Mouse (Mus musculus) MEL (cell line): ENCODE measurements around the gene E2f1. TPM values are rescaled to one million over a fixed set of nuclear protein-coding genes. Genes with fewer than 3 reads are reported as not detected.
A peak's percentile ranks its signal among the peaks of the same experiment; 100 is the strongest.

ENCODE experiments used
- DNase-seq: peaks from one replicate; pipeline ENCODE4 v3.0.0; 2011; ENCODE audit warnings: low read depth, low spot score
- H3K27ac ChIP-seq: 2 replicates; pipeline ENCODE4 v1.5.1; 2012; ENCODE audit warnings: low read depth, mild to moderate bottlenecking, control low read depth, low read length, moderate library complexity; ENCODE audit not compliant: control insufficient read depth
- H3K27me3 ChIP-seq, 2 experiments: fragments of 150-350 bp in 1 of 2; sonication (generic) in 1 of 2; 2 replicates each; pipeline ENCODE4 v1.6.1; 2012; ENCODE audit warnings: low read length in 2 of 2, mild to moderate bottlenecking in 2 of 2, improper control_type of control experiment in 1 of 2, moderate library complexity in 1 of 2; ENCODE audit not compliant: insufficient read depth in 2 of 2, control insufficient read depth in 1 of 2
- H3K36me3 ChIP-seq, 2 experiments: 2 replicates each; pipeline ENCODE4 v1.6.1; 2012 to 2014; ENCODE audit warnings: low read length in 2 of 2, improper control_type of control experiment in 1 of 2, inconsistent platforms in 1 of 2, mild to moderate bottlenecking in 1 of 2; ENCODE audit not compliant: insufficient read depth in 2 of 2, control insufficient read depth in 1 of 2
- H3K4me1 ChIP-seq, 2 experiments: fragments of 150-350 bp in 1 of 2; sonication (generic) in 1 of 2; 2 replicates each; pipeline ENCODE4 v1.6.1; 2012; ENCODE audit warnings: low read length in 2 of 2, improper control_type of control experiment in 1 of 2, mild to moderate bottlenecking in 1 of 2; ENCODE audit not compliant: insufficient read depth in 2 of 2, control insufficient read depth in 1 of 2
- H3K4me3 ChIP-seq, 2 experiments: fragments of 150-350 bp in 1 of 2; sonication (generic) in 1 of 2; 2 replicates each; pipeline ENCODE4 v1.5.1; 2012; ENCODE audit warnings: low read depth in 2 of 2, low read length in 2 of 2, mild to moderate bottlenecking in 2 of 2, moderate library complexity in 2 of 2, control low read depth in 1 of 2, improper control_type of control experiment in 1 of 2; ENCODE audit not compliant: control insufficient read depth in 1 of 2, insufficient read depth in 1 of 2
- H3K79me2 ChIP-seq: 2 replicates; pipeline ENCODE4 v1.6.1; 2012; ENCODE audit warnings: mild to moderate bottlenecking, low read length, moderate library complexity; ENCODE audit not compliant: control insufficient read depth, poor library complexity, insufficient read depth
- H3K9ac ChIP-seq: 2 replicates; pipeline ENCODE4 v1.6.1; 2012; ENCODE audit warnings: low read depth, mild to moderate bottlenecking, control low read depth, low read length, moderate library complexity; ENCODE audit not compliant: control insufficient read depth, poor library complexity, severe bottlenecking
- H3K9me3 ChIP-seq: fragments of 150-350 bp; sonication (generic); replicated peaks from 2 replicates; pipeline ENCODE4 v1.6.1; 2012; ENCODE audit warnings: mild to moderate bottlenecking, low read length, improper control_type of control experiment, moderate library complexity; ENCODE audit not compliant: insufficient read depth
- BHLHE40 ChIP-seq: IDR thresholded peaks from 2 replicates; pipeline ENCODE4 v1.6.1; 2012; ENCODE audit warnings: low read depth, mild to moderate bottlenecking, inconsistent platforms, low read length, improper control_type of control experiment, borderline replicate concordance
- CHD2 ChIP-seq: IDR thresholded peaks from 2 replicates; pipeline ENCODE4 v1.6.1; 2011; ENCODE audit warnings: low read length, improper control_type of control experiment
- ELF1 ChIP-seq: IDR thresholded peaks from 2 replicates; pipeline ENCODE4 v1.6.1; 2014; ENCODE audit warnings: low read depth, mild to moderate bottlenecking, inconsistent platforms, low read length, improper control_type of control experiment, moderate library complexity
- EP300 ChIP-seq, 2 experiments: IDR thresholded peaks; 2 replicates each; pipeline ENCODE4 v1.6.1; 2011; ENCODE audit warnings: improper control_type of control experiment in 2 of 2, low read length in 2 of 2, low read depth in 1 of 2, mild to moderate bottlenecking in 1 of 2
- ETS1 ChIP-seq: IDR thresholded peaks from 2 replicates; pipeline ENCODE4 v1.6.1; 2012; ENCODE audit warnings: low read depth, mild to moderate bottlenecking, inconsistent platforms, low read length, improper control_type of control experiment, moderate library complexity
- GABPA ChIP-seq: IDR thresholded peaks from 2 replicates; pipeline ENCODE4 v1.6.1; 2012; ENCODE audit warnings: low read depth, mild to moderate bottlenecking, inconsistent platforms, low read length, improper control_type of control experiment, moderate library complexity
- GATA1 ChIP-seq: IDR thresholded peaks from 2 replicates; pipeline ENCODE4 v1.6.1; 2011; ENCODE audit warnings: low read depth, low read length, improper control_type of control experiment
- HCFC1 ChIP-seq: IDR thresholded peaks from 2 replicates; pipeline ENCODE4 v1.6.1; 2012; ENCODE audit warnings: low read depth, mild to moderate bottlenecking, inconsistent platforms, low read length, improper control_type of control experiment, moderate library complexity
- JUND ChIP-seq: IDR thresholded peaks from 2 replicates; pipeline ENCODE4 v1.6.1; 2011; ENCODE audit warnings: low read depth, mild to moderate bottlenecking, improper control_type of control experiment, low read length
- KAT2A ChIP-seq: conservative IDR thresholded peaks from 2 replicates; pipeline ENCODE4 v1.6.1; 2012; ENCODE audit warnings: low read depth, low read length, improper control_type of control experiment, inconsistent platforms
- MAFK ChIP-seq: IDR thresholded peaks from 2 replicates; pipeline ENCODE4 v1.6.1; 2011; ENCODE audit warnings: low read depth, mild to moderate bottlenecking, low read length, improper control_type of control experiment, borderline replicate concordance
- MAX ChIP-seq: IDR thresholded peaks from 2 replicates; pipeline ENCODE4 v1.6.1; 2011; ENCODE audit warnings: low read length, improper control_type of control experiment
- MEF2A ChIP-seq: IDR thresholded peaks from 2 replicates; pipeline ENCODE4 v1.6.1; 2014; ENCODE audit warnings: low read depth, mild to moderate bottlenecking, inconsistent platforms, low read length, improper control_type of control experiment; ENCODE audit not compliant: poor library complexity, insufficient replicate concordance, severe bottlenecking; ENCODE audit errors: extremely low read depth
- MXI1 ChIP-seq: IDR thresholded peaks from 2 replicates; pipeline ENCODE4 v1.6.1; 2011; ENCODE audit warnings: mild to moderate bottlenecking, low read depth, low read length, improper control_type of control experiment
- MYB ChIP-seq: IDR thresholded peaks from 2 replicates; pipeline ENCODE4 v1.6.1; 2011; ENCODE audit warnings: mild to moderate bottlenecking, low read depth, low read length, improper control_type of control experiment
- MYC ChIP-seq: IDR thresholded peaks from 2 replicates; pipeline ENCODE4 v1.6.1; 2011; ENCODE audit warnings: low read depth, mild to moderate bottlenecking, low read length, improper control_type of control experiment, moderate library complexity
- NRF1 ChIP-seq: IDR thresholded peaks from 2 replicates; pipeline ENCODE4 v1.6.1; 2014; ENCODE audit warnings: low read depth, mild to moderate bottlenecking, inconsistent platforms, low read length, improper control_type of control experiment, moderate library complexity; ENCODE audit not compliant: poor library complexity, insufficient read depth, severe bottlenecking
- POLR2A ChIP-seq, 2 experiments: IDR thresholded peaks; 2 replicates each; pipeline ENCODE4 v1.6.1; 2011 to 2012; ENCODE audit warnings: low read length in 2 of 2, mild to moderate bottlenecking in 2 of 2, control low read depth in 1 of 2, improper control_type of control experiment in 1 of 2, low read depth in 1 of 2, moderate library complexity in 1 of 2; ENCODE audit not compliant: control insufficient read depth in 1 of 2, insufficient read depth in 1 of 2, poor library complexity in 1 of 2
- POLR2AphosphoS2 ChIP-seq: IDR thresholded peaks from 2 replicates; pipeline ENCODE4 v1.6.1; 2011; ENCODE audit warnings: low read length, improper control_type of control experiment
- SIN3A ChIP-seq: IDR thresholded peaks from 2 replicates; pipeline ENCODE4 v1.6.1; 2012; ENCODE audit warnings: low read length, improper control_type of control experiment, inconsistent platforms
- SMC3 ChIP-seq: IDR thresholded peaks from 2 replicates; pipeline ENCODE4 v1.6.1; 2011; ENCODE audit warnings: low read depth, low read length, improper control_type of control experiment
- TAL1 ChIP-seq: IDR thresholded peaks from 2 replicates; pipeline ENCODE4 v1.6.1; 2012; ENCODE audit warnings: mild to moderate bottlenecking, inconsistent platforms, low read length, moderate library complexity, mixed read lengths
- TBP ChIP-seq: IDR thresholded peaks from 2 replicates; pipeline ENCODE4 v1.8.0; 2011; ENCODE audit warnings: low read depth, low read length, improper control_type of control experiment
- TCF12 ChIP-seq: IDR thresholded peaks from 2 replicates; pipeline ENCODE4 v1.6.1; 2014; ENCODE audit warnings: low read depth, mild to moderate bottlenecking, inconsistent platforms, low read length, improper control_type of control experiment, moderate library complexity
- UBTF ChIP-seq: IDR thresholded peaks from 2 replicates; pipeline ENCODE4 v1.6.1; 2012; ENCODE audit warnings: low read depth, mild to moderate bottlenecking, inconsistent platforms, low read length, improper control_type of control experiment, moderate library complexity, borderline replicate concordance; ENCODE audit not compliant: insufficient read depth
- USF1 ChIP-seq: IDR thresholded peaks from 2 replicates; pipeline ENCODE4 v1.6.1; 2014; ENCODE audit warnings: low read depth, mild to moderate bottlenecking, inconsistent platforms, low read length, improper control_type of control experiment, moderate library complexity
- USF2 ChIP-seq, 2 experiments: IDR thresholded peaks; 2 replicates each; pipeline ENCODE4 v1.6.1; 2011 to 2012; ENCODE audit warnings: improper control_type of control experiment in 2 of 2, low read length in 2 of 2, borderline replicate concordance in 1 of 2, inconsistent platforms in 1 of 2, low read depth in 1 of 2, mild to moderate bottlenecking in 1 of 2; ENCODE audit not compliant: insufficient read depth in 1 of 2
- ZC3H11A ChIP-seq: IDR thresholded peaks from 2 replicates; pipeline ENCODE4 v1.6.1; 2012; ENCODE audit warnings: low read depth, mild to moderate bottlenecking, inconsistent platforms, low read length, improper control_type of control experiment
- ZKSCAN1 ChIP-seq: IDR thresholded peaks from 2 replicates; pipeline ENCODE4 v1.6.1; 2012; ENCODE audit warnings: low read depth, mild to moderate bottlenecking, inconsistent platforms, low read length, improper control_type of control experiment, moderate library complexity
- ZMIZ1 ChIP-seq: IDR thresholded peaks from 2 replicates; pipeline ENCODE4 v1.6.1; 2012; ENCODE audit warnings: low read depth, mild to moderate bottlenecking, inconsistent platforms, low read length, improper control_type of control experiment, moderate library complexity
- polyA plus RNA-seq, 2 experiments: library from polyadenylated mRNA; stranded (reverse) in 1 of 2; unstranded in 1 of 2; fragments of >175 nt in 1 of 2; fragments of >200 nt in 1 of 2; gene quantifications; 2 replicates each; pipeline versions ENCODE4 v1.2.1 to v1.2.4; 2012; ENCODE audit warnings: low replicate concordance in 2 of 2, low read depth in 1 of 2; ENCODE audit not compliant: insufficient read length in 2 of 2, insufficient read depth in 1 of 2, missing spikeins in 1 of 2
- total RNA-seq: library from RNA; depleted of rRNA; stranded (reverse); fragments of 300-350 nt; gene quantifications from 2 replicates; pipeline ENCODE4 v1.2.3, GENCODE M21; 2012

E2f1 gene
- total and polyA plus RNA-seq, 3 experiments, result 17.4 to 41.6 TPM; not detected in 1

GRCm38 (mm10) chr2:154532888-154533287 is 36.8 kb downstream of the E2f1 start (continued):
- no peak; the same call in 1 of the 2 replicates for TF ChIP-seq KAT2A

DNA sequence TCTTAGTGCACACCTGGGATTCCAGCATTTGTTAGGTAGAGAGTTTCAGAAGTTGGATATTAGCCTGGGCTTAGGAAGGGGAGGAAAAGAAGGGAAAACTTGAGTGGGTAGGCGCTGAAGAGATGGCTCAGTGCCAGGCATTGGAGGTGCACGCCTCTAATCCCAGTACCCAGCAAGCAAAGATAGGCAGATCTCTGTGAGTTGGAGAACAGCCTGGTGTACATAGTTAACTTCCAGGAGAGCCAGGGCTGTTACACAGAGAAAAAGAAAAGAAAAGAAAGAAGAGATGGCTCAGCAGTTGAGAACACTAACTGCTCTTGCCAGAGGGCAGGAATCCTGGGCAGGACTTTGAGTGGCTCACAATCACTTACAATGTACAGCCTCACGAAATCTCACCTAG is 43.2 kb downstream of the E2f1 start:
- Histone ChIP-seq H3K9ac (no peak overlapping the region), H3K4me1 (peaks cover 4 to 12% of the 10 kb centered on the region in 2 experiments), H3K36me3 (peaks cover 10 to 15% of the 10 kb centered on the region in 2 experiments), H3K27ac (no peak overlapping the region), H3K27me3 (no peaks in the 10 kb centered on the region), H3K4me3 (no peak overlapping the region), H3K9me3 (no peaks in the 10 kb centered on the region), H3K79me2 (no peaks in the 10 kb centered on the region)
- no peak for DNase-seq
- TF ChIP-seq GATA1, result no peak
- TF ChIP-seq TAL1, result no peak

DNA sequence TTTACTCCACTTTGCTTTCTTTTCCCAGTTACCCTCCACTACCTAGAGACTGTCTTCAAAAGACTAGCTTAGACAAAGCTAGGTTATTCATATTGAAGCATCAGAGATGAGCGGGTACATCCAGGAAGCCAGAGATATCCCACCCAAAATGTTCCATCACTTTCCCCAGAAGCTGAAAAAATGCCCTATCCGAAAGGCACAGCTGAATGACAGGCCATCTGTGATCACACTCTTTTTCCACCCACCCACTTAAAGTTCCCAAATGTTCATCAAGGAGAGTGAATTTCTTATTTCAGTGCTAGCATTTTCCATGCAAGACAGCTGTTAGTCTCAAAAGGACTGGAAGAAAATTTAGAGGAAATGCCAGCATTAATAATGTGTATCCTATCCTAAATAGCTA is 44.4 kb downstream of the E2f1 start:
- Histone ChIP-seq H3K36me3 (peaks cover 2 to 19% of the 10 kb centered on the region in 2 experiments), H3K27me3 (no peaks in the 10 kb centered on the region)

DNA sequence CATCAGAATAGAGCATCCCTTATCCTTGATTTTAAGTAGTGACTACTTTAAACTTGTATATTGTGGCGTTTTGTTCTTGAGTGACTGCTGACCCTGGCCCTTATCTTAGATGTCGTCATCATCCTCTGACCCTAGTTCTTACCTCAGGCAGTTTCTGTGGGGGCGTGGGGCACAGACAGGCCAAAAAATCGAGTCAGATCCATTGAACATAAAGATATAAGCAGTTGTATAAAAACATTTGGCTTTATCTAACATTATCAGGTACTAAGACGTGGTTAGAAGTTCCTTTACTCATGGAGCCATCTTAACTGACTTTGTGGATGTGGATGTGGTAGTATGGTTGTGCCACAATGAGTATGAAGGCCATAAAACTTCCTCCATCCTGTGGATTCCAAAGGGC is 47.4 kb downstream of the E2f1 start:
- Histone ChIP-seq H3K4me3 (no peak overlapping the region), H3K36me3 (peaks cover 2 to 19% of the 10 kb centered on the region in 2 experiments), H3K4me1 (peaks cover 4 to 14% of the 10 kb centered on the region in 2 experiments), H3K27ac (peak overlapping the region; percentile 56), H3K9me3 (no peaks in the 10 kb centered on the region), H3K79me2 (no peaks in the 10 kb centered on the region), H3K9ac (no peak overlapping the region), H3K27me3 (no peaks in the 10 kb centered on the region)
- peak; percentile 35 for DNase-seq
- TF ChIP-seq JUND, result no peak
- 0 out of 2 replicates have a peak, but pooled peaks have one; percentile 13 for TF ChIP-seq MYB
- TF ChIP-seq TAL1, result peak; percentile 41
- no peak for TF ChIP-seq USF2 (IDR thresholded peaks at IDR 0.05; ENCODE audit: borderline replicate concordance in 1 of 2, insufficient read depth in 1 of 2, low read depth in 1 of 2, low read length in 2 of 2)
- no peak for TF ChIP-seq MEF2A
- no peak for TF ChIP-seq POLR2AphosphoS2
- no peak for TF ChIP-seq POLR2A (IDR thresholded peaks at IDR 0.05; ENCODE audit: control insufficient read depth in 1 of 2, insufficient read depth in 1 of 2, low read depth in 1 of 2, low read length in 2 of 2, poor library complexity in 1 of 2)
- no peak for TF ChIP-seq USF1
- TF ChIP-seq BHLHE40, result no peak
- no peak for TF ChIP-seq NRF1
- TF ChIP-seq CHD2, result no peak
- no peak for TF ChIP-seq TCF12
- no peak for TF ChIP-seq UBTF
- no peak for TF ChIP-seq ZC3H11A
- no peak for TF ChIP-seq SMC3
- no peak for TF ChIP-seq TBP

More for the DNA sequence above, 44.4 kb downstream of the E2f1 start:
- H3K27ac ChIP-seq, result no peak overlapping the region
- TF ChIP-seq EP300 (IDR thresholded peaks at IDR 0.05; ENCODE audit: low read depth in 1 of 2, low read length in 2 of 2) (no peak), HCFC1 (no peak), ZKSCAN1 (no peak), JUND (no peak), POLR2A (IDR thresholded peaks at IDR 0.05; ENCODE audit: control insufficient read depth in 1 of 2, insufficient read depth in 1 of 2, low read depth in 1 of 2, low read length in 2 of 2, poor library complexity in 1 of 2) (no peak), TBP (no peak), ETS1 (no peak), ZMIZ1 (no peak), MAX (no peak), MAFK (no peak), SIN3A (no peak), USF2 (IDR thresholded peaks at IDR 0.05; ENCODE audit: borderline replicate concordance in 1 of 2, insufficient read depth in 1 of 2, low read depth in 1 of 2, low read length in 2 of 2) (no peak), KAT2A (no peak), ELF1 (no peak), GABPA (no peak), MXI1 (no peak), MYC (no peak)
- TF ChIP-seq, all 39 proteins: peak for 0
- Histone ChIP-seq H3K4me1 (peaks cover 4 to 14% of the 10 kb centered on the region in 2 experiments), H3K9ac (no peak overlapping the region), H3K4me3 (no peak overlapping the region), H3K9me3 (no peaks in the 10 kb centered on the region), H3K79me2 (no peaks in the 10 kb centered on the region)
- DNase-seq, result no peak
